Mouse (Mus musculus) neural tube, embryonic 12.5 days (tissue): ENCODE results near the gene Nkapd1. TPM values are rescaled to one million over a fixed set of nuclear protein-coding genes. Genes with fewer than 3 reads are reported as not detected.

ENCODE experiments used
- ATAC-seq: fragments of 200-750 bp; cut with Nextera tagmentation; 2 replicates; pipeline ENCODE4 v1.8.0; 2017; ENCODE audit warnings: low read depth, mild to moderate bottlenecking, moderate TSS enrichment, moderate library complexity; ENCODE audit not compliant: low FRiP score
- H3K27ac ChIP-seq: fragments of 300-500 bp; sonication (generic); 2 replicates; pipeline ENCODE4 v1.5.1; 2016
- H3K27me3 ChIP-seq: fragments of 300-500 bp; sonication (generic); replicated peaks from 2 replicates; pipeline ENCODE4 v1.6.1; 2016; ENCODE audit warnings: mild to moderate bottlenecking
- H3K36me3 ChIP-seq: fragments of 300-500 bp; sonication (generic); 2 replicates; pipeline ENCODE4 v1.6.1; 2016; ENCODE audit warnings: mild to moderate bottlenecking
- H3K4me1 ChIP-seq: fragments of 300-500 bp; sonication (generic); 2 replicates; pipeline ENCODE4 v1.6.1; 2016
- H3K4me2 ChIP-seq: fragments of 300-500 bp; sonication (generic); replicated peaks from 2 replicates; pipeline ENCODE4 v1.6.1; 2016; ENCODE audit warnings: mild to moderate bottlenecking
- H3K4me3 ChIP-seq: fragments of 300-500 bp; sonication (generic); 2 replicates; pipeline ENCODE4 v1.5.1; 2016
- H3K9ac ChIP-seq: fragments of 300-500 bp; sonication (generic); 2 replicates; pipeline ENCODE4 v1.6.1; 2016; ENCODE audit warnings: mild to moderate bottlenecking
- H3K9me3 ChIP-seq: fragments of 300-500 bp; sonication (generic); 2 replicates; pipeline ENCODE4 v1.6.1; 2016; ENCODE audit warnings: mild to moderate bottlenecking
- WGBS: fragments of 180-500 bp; shearing (Covaris S2); methylation state at CpG from one replicate; pipeline ENCODE4 v1.1.7; 2016; 5-methylcytosine and 5-hydroxymethylcytosine counted together
- polyA plus RNA-seq: library from polyadenylated mRNA; unstranded; fragments of >200 nt; fragmentation: Nextera tagmentation; extraction: Ambion mirVana; gene quantifications from 2 replicates; pipeline ENCODE4 v1.2.1, GENCODE M21; 2016

Gene Nkapd1
- polyA plus RNA-seq, 1 experiment from 2014 or later: 30.4 TPM

DNA sequence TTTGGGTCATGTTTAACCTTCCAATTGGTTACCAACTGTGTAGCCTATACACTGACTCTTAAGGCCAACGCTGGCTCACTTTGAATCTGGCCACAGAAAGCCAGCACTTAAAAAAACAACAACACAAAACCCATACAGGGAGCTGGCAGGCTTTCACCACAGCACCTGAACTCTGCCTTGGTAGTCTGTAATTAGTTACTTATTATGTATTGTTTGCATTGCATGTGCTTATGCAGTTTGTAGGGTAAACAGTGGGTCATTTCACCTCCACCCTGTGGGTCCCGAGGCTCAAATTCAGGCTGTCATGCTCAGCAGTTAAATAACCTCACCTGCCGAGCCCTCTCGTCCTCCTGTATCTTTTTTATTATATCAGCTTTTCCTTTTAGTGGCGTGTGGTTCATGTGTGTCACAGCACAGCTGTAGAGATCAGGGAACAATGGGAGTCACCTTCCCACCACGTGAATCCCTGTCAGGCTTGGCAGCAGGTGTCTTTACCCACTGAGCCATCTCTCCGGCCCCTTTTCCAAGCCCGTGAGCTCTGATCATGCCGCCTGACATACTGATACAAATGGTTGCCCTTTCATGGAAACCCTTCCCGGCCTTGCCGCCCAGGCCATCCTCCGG is 22.4 kb downstream of the Nkapd1 start:
- peaks cover 46% of the 10 kb centered on the region for H3K36me3 ChIP-seq
- no peak for ATAC-seq
- no peaks in the 10 kb centered on the region for H3K4me1 ChIP-seq
- no peak overlapping the region for H3K9ac ChIP-seq
- H3K4me2 ChIP-seq: no peak overlapping the region
- 78% methylated on average over 12 of the region's 12 CpGs for WGBS
- no peaks in the 10 kb centered on the region for H3K9me3 ChIP-seq
- no peak overlapping the region for H3K27ac ChIP-seq
- H3K4me3 ChIP-seq: no peak overlapping the region
- no peaks in the 10 kb centered on the region for H3K27me3 ChIP-seq

DNA sequence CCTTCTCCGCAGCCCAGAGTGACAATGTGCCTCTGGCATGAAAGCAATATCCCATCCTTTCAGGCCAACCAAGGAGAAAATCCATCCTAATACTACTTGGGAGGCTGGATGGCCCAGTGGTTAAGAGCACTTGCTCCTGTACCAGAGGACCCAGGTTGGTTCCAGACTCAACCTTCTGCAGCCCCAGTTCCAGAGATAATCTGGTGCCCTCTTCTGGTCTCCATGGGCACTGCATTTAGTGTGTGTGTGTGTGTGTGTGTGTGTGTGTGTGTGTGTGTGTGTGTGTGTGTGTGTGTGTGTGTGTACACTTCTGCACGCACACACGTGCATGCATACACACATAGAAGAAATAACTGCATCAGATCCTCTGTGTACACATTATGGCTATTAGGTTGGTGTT is 23.7 kb downstream of the Nkapd1 start:
- Histone ChIP-seq H3K4me2 (no peak overlapping the region), H3K9me3 (no peaks in the 10 kb centered on the region), H3K4me3 (no peak overlapping the region), H3K27ac (no peak overlapping the region), H3K9ac (no peak overlapping the region), H3K27me3 (no peaks in the 10 kb centered on the region), H3K36me3 (peaks cover 36% of the 10 kb centered on the region), H3K4me1 (no peaks in the 10 kb centered on the region)
- WGBS: 84% methylated on average over 3 of the region's 3 CpGs
- no peak for ATAC-seq

- H3K4me3 ChIP-seq: no peak overlapping the region
- H3K4me2 ChIP-seq: no peak overlapping the region
- H3K27me3 ChIP-seq: no peaks in the 10 kb centered on the region
These were observed 24.3 kb downstream of the Nkapd1 start for GRCm38 (mm10) chr9:50592955-50593354.

GRCm38 (mm10) chr9:50590856-50591518 is 26.3 kb downstream of the Nkapd1 start:
- no peak for ATAC-seq
- 81% methylated on average over 10 of the region's 10 CpGs for WGBS

More at GRCm38 (mm10) chr9:50592955-50593354, 24.3 kb downstream of the Nkapd1 start:
- no peaks in the 10 kb centered on the region for H3K4me1 ChIP-seq
- H3K27ac ChIP-seq: no peak overlapping the region
- H3K36me3 ChIP-seq: peaks cover 30% of the 10 kb centered on the region
- H3K9ac ChIP-seq: no peak overlapping the region
- no peak for ATAC-seq
- 89% methylated on average over 9 of the region's 9 CpGs for WGBS
- H3K9me3 ChIP-seq: no peaks in the 10 kb centered on the region

DNA sequence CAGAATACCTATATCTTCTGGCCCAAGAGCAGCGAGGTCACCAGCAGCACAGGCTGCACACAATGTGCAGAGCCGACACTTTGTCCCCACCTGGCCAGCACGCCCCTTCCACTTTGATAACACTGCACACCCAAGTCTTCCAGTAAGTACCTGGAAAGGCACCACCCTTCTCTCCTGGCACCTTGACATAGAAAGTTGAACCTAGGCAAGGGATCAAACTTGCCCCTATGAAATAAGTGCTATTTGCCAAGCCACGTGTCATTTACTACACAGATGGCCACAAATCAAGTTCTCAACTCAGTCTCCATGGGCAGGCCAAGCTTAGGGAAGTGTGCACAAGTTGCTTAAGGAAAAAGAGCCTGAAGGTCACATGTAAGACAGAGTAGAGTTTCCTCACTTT is 30.3 kb downstream of the Nkapd1 start:
- H3K9me3 ChIP-seq: no peaks in the 10 kb centered on the region
- H3K9ac ChIP-seq: no peak overlapping the region
- WGBS: 89% methylated on average over 4 of the region's 4 CpGs
- no peak overlapping the region for H3K4me3 ChIP-seq
- no peak overlapping the region for H3K27ac ChIP-seq
- no peaks in the 10 kb centered on the region for H3K4me1 ChIP-seq
- no peak overlapping the region for H3K4me2 ChIP-seq
- no peaks in the 10 kb centered on the region for H3K27me3 ChIP-seq
- H3K36me3 ChIP-seq: no peaks in the 10 kb centered on the region
- no peak for ATAC-seq

More at GRCm38 (mm10) chr9:50590856-50591518, 26.3 kb downstream of the Nkapd1 start:
- no peak overlapping the region for H3K4me3 ChIP-seq
- no peak overlapping the region for H3K4me2 ChIP-seq
- H3K36me3 ChIP-seq: peaks cover 12% of the 10 kb centered on the region
- no peaks in the 10 kb centered on the region for H3K9me3 ChIP-seq
- no peak overlapping the region for H3K27ac ChIP-seq
- H3K9ac ChIP-seq: no peak overlapping the region
- H3K27me3 ChIP-seq: no peaks in the 10 kb centered on the region
- H3K4me1 ChIP-seq: no peaks in the 10 kb centered on the region

- no peaks in the 10 kb centered on the region for H3K9me3 ChIP-seq
- no peaks in the 10 kb centered on the region for H3K27me3 ChIP-seq
- 81% methylated on average over 6 of the region's 6 CpGs for WGBS
- H3K27ac ChIP-seq: no peak overlapping the region
- no peaks in the 10 kb centered on the region for H3K36me3 ChIP-seq
- no peak for ATAC-seq
- no peaks in the 10 kb centered on the region for H3K4me1 ChIP-seq
- no peak overlapping the region for H3K9ac ChIP-seq
- H3K4me3 ChIP-seq: no peak overlapping the region
- H3K4me2 ChIP-seq: no peak overlapping the region
These were observed 32.0 kb downstream of the Nkapd1 start for GRCm38 (mm10) chr9:50585145-50585818.

DNA sequence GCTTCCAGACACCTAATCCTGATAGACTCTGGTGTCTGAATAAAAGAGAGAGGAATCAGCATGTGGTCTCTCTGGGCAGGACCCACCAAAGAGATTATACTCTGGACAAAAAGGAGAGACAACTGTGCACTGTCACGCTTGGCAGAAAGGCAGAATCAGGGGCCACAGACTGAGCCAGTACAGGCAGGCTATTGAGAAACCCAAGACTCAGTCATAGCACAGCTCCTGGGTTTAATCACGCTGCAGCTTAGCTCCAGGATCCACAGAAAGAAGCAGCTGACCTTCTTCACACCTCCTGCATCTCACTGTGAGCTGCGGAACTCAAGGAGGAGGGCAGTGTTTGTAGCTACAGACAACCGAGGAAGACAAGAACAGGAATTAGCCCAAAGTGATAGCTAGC is 36.9 kb downstream of the Nkapd1 start:
- H3K4me3 ChIP-seq: no peak overlapping the region
- H3K36me3 ChIP-seq: no peaks in the 10 kb centered on the region
- no peak overlapping the region for H3K9ac ChIP-seq
- no peaks in the 10 kb centered on the region for H3K9me3 ChIP-seq
- WGBS: 55% methylated on average over 4 of the region's 4 CpGs
- no peaks in the 10 kb centered on the region for H3K4me1 ChIP-seq
- no peaks in the 10 kb centered on the region for H3K27me3 ChIP-seq
- no peak overlapping the region for H3K4me2 ChIP-seq
- no peak for ATAC-seq
- H3K27ac ChIP-seq: no peak overlapping the region

DNA sequence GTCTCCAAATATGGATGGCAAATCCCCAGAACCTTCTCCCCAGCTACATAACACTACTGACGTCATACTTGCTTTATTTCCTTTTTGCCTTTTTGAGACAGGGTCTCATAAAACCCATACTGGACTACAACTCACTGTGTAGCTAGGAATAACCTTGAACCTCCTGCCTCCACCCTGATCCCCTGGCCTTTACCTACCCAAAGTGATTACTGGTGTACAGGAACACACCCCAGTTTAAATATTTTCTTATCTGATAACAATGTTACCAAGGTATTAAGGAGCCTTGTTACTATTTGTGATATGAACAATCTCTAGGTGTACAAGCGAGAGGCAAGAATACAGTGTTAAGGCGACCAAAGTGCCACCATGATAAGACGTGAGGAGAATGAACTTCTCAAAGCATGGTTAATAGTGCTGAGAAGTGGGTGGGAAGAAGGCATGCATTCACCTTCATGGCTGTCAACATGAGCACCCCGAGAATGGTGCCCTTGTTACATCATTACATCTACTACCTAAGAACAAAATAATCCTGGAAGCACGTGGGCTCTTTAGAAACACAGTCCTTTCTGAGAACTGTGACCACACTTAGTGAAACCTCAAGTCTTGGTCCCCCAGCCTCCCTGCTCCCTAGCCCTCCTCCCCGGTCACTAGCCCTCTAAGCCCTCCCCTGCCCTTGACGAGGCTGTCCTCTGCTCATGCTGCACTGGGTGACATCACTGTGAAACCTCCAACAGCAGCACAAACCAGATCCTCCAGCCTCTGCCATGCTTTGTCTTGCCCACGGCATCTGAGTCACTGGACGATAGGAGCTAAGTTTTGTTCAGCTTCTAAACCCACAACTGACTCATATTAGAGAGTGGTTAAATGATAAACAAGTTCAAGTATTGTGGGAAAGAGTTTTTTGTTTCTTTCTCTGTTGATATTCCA is 47.4 kb downstream of the Nkapd1 start:
- 83% methylated on average over 10 of the region's 10 CpGs for WGBS
- no peak overlapping the region for H3K4me3 ChIP-seq
- no peak overlapping the region for H3K4me2 ChIP-seq
- no peak overlapping the region for H3K9ac ChIP-seq
- H3K27me3 ChIP-seq: no peaks in the 10 kb centered on the region
- H3K4me1 ChIP-seq: no peaks in the 10 kb centered on the region
- no peaks in the 10 kb centered on the region for H3K9me3 ChIP-seq
- H3K36me3 ChIP-seq: no peaks in the 10 kb centered on the region
- no peak for ATAC-seq
- no peak overlapping the region for H3K27ac ChIP-seq

GRCm38 (mm10) chr9:50567881-50568280 is 49.4 kb downstream of the Nkapd1 start:
- H3K36me3 ChIP-seq: no peaks in the 10 kb centered on the region
- H3K9me3 ChIP-seq: no peaks in the 10 kb centered on the region
- no peaks in the 10 kb centered on the region for H3K4me1 ChIP-seq
- no peak for ATAC-seq
- H3K27ac ChIP-seq: no peak overlapping the region
- H3K4me3 ChIP-seq: no peak overlapping the region
- WGBS: 91% methylated on average over 2 of the region's 2 CpGs
- no peaks in the 10 kb centered on the region for H3K27me3 ChIP-seq
- H3K9ac ChIP-seq: no peak overlapping the region
- H3K4me2 ChIP-seq: no peak overlapping the region

GRCm38 (mm10) chr9:50567372-50567771 is 49.9 kb downstream of the Nkapd1 start:
- H3K9me3 ChIP-seq: no peaks in the 10 kb centered on the region
- no peaks in the 10 kb centered on the region for H3K27me3 ChIP-seq

DNA sequence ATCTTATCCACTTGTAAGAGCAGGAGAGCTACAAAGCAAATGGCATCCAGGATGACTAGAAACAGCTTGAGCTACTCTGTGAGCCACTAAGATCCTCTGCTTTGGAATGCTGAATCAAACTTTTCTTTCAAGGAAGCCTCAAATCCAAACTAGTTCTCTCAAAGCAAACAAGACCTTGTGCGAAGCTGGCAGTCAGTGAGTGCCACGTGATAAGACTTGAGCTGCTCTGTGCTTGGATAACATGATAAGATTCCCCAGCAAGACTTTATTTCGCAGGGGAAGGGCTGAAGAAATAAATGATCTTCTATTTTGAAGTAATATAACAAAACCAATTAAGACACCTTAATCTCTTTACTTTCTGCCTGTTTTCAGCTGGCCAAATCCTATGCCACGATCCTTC is 51.3 kb downstream of the Nkapd1 start:
- Histone ChIP-seq H3K36me3 (no peaks in the 10 kb centered on the region), H3K4me1 (no peaks in the 10 kb centered on the region), H3K27ac (no peak overlapping the region), H3K9ac (no peak overlapping the region), H3K4me2 (no peak overlapping the region), H3K9me3 (no peaks in the 10 kb centered on the region), H3K27me3 (no peaks in the 10 kb centered on the region), H3K4me3 (no peak overlapping the region)
- no peak for ATAC-seq
- WGBS: 89% methylated on average over 4 of the region's 4 CpGs

More at GRCm38 (mm10) chr9:50567372-50567771, 49.9 kb downstream of the Nkapd1 start:
- no peak for ATAC-seq
- no peak overlapping the region for H3K4me2 ChIP-seq
- H3K27ac ChIP-seq: no peak overlapping the region
- H3K4me1 ChIP-seq: no peaks in the 10 kb centered on the region
- no peak overlapping the region for H3K4me3 ChIP-seq
- 93% methylated on average over 4 of the region's 4 CpGs for WGBS
- H3K9ac ChIP-seq: no peak overlapping the region
- no peaks in the 10 kb centered on the region for H3K36me3 ChIP-seq

DNA sequence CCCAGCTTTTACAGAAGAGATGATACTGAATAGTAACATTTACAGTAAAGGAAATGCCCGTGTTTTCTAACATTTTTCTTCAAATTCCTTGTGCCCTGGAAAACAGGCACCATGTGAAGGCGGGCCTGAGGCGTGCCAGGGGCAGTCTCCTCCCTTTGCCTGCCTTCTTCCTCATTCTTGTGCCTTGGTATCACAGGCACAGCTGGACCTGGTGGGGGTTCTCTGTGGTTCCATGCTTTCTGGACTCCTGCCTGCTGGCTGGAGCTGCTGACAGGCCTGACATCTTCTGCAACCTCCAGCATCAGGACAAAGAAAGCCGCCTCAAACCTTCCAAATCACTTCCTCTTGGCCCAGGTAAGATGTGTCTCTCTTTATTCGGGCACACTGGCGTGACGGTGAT is 52.1 kb downstream of the Nkapd1 start:
- no peak for ATAC-seq
- no peaks in the 10 kb centered on the region for H3K4me1 ChIP-seq
- no peak overlapping the region for H3K4me3 ChIP-seq
- H3K9ac ChIP-seq: no peak overlapping the region
- H3K4me2 ChIP-seq: no peak overlapping the region
- H3K27me3 ChIP-seq: no peaks in the 10 kb centered on the region
- H3K36me3 ChIP-seq: no peaks in the 10 kb centered on the region
- no peak overlapping the region for H3K27ac ChIP-seq
- 81% methylated on average over 7 of the region's 7 CpGs for WGBS
- no peaks in the 10 kb centered on the region for H3K9me3 ChIP-seq
